Mouse (Mus musculus) heart, postnatal 36 days (tissue): ENCODE results near the gene B3galt1. TPM values are rescaled to one million over a fixed set of nuclear protein-coding genes. Genes with fewer than 3 reads are reported as not detected.

Experiments
- microRNA-seq, 2 experiments: library from miRNA; unstranded; fragments of <30 nt; microRNA quantifications; one replicate each; pipeline ENCODE4 v1.2.0; 2021; ENCODE audit warnings: borderline number of aligned reads in 2 of 2
- total RNA-seq, 2 experiments: library from RNA; stranded (reverse); gene quantifications; 2 replicates each; pipeline ENCODE4 v1.2.3; 2021

B3galt1 gene
- total RNA-seq, 2 experiments from 2014 or later: 1.4 to 3.5 TPM

Small RNA genes lying within 50 kb of the gene (microRNA-seq; reads per million reads assigned to microRNA genes)
- 0 reads per million in 2 experiments for gene Mir6335
- 0.67 to 1.4 reads per million in 2 experiments for gene Mir7224

Other genes starting within 250 kb of the B3galt1 start
- not detected for gene Gm21830, start 152.1 kb upstream of the B3galt1 start, total RNA-seq
- gene Gm26727, start 132.7 kb upstream of the B3galt1 start, total RNA-seq: not detected
- 100 to 1,000 TPM; 237 to 306 TPM for gene Xirp2, start 119.9 kb upstream of the B3galt1 start, total RNA-seq